Mouse (Mus musculus): ENCODE data around the gene Atg3.

DNA sequence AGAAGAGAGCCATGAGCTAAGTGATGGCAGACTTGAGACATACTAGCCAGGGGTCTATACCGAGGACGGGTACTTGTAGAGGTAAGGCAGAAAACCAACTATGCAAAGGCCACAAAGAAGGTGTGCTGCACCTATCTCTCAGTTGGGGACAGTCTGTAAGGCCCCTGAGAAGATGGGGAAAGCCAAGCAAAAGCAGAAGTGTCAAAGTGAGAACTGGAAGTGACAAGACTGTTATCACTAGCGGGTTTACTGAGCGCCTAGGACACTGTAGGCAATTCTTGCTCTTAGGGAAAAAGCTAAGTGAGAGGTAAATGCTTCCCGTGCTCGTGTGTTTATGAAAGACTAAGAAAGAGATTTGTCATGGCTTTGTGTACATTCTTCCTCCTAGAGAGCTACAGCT, 13.5 kb upstream of the Atg3 start:
- TF ChIP-seq CTCF (conservative IDR thresholded peaks at IDR 0.05; ENCODE audit: low read length) (no peak), POU5F1 (IDR thresholded peaks at IDR 0.05; ENCODE audit: borderline replicate concordance, low read length) (no peak), NANOG (IDR thresholded peaks at IDR 0.05; ENCODE audit: borderline replicate concordance, low read length) (no peak)
